Mouse (Mus musculus): ENCODE measurements at regions not wholly inside any gene's neighbourhood (a gene's known extent, or its start where the extent isn't known, plus 50 kb on each side); places are given as distances from the start of the nearest gene placed in this dataset.

DNA sequence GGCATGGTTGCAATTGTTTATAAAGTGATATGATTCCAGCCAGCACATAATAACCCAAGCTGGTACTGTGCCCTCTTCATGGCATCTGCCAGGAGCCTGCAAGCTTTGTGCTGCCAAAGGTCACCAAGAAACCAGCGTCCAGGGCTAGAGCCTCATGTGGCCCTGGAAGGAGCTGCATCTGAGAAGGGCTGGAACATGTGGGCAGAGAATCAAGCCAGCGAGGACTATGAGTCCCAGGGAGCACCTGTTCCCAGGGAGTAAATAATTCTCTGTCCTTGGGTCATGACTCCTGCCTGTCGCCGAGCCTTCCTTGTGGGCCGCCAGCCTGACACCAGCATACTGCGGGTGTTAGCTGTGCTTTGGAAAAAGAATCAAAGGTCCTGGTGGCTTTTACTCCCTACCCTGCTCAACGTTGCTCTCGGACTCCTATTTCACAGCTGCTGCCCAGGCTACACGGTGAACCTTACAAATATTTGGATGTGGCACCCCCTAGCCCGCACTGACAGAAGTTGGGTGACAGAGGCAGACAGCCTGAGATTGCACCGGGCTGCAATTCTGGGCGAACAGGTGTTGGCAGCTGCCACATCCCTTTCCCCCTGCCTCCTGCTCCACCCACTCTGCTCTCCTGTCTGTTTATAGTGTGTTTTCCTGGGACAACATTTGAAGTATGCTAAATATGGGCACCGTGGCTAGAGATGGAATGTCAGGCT, 99.5 kb upstream of the Serbp1 start:
- Histone ChIP-seq H3K79me2 (ENCODE audit: control insufficient read depth, insufficient read depth) (no peaks in the 10 kb centered on the region), H3K4me2 (ENCODE audit: low read depth) (peak overlapping the region; percentile 56), H3K27me3 (ENCODE audit: control insufficient read depth, insufficient read depth, insufficient read length) (no peaks in the 10 kb centered on the region), H3ac (ENCODE audit: control insufficient read depth, insufficient read length) (no peak overlapping the region), H3K4me3 (no peak overlapping the region), H3K36me3 (ENCODE audit: control insufficient read depth, insufficient read depth) (no peaks in the 10 kb centered on the region)
- TF ChIP-seq REST (IDR thresholded peaks at IDR 0.05; ENCODE audit: insufficient read depth, insufficient read length), result no peak
- TF ChIP-seq E2F4 (IDR thresholded peaks at IDR 0.05; ENCODE audit: insufficient read depth), result no peak
- TF ChIP-seq CEBPB (IDR thresholded peaks at IDR 0.05; ENCODE audit: insufficient read depth, poor library complexity, severe bottlenecking), result 0 out of 2 replicates have a peak, but pooled peaks have one; percentile 5
- TF ChIP-seq POLR2AphosphoS2 (IDR thresholded peaks at IDR 0.05; ENCODE audit: insufficient read length, low read depth), result no peak
- TF ChIP-seq MYOD1 (IDR thresholded peaks at IDR 0.05; ENCODE audit: control insufficient read depth in 1 of 3, insufficient read length in 2 of 3, low read depth in 2 of 3), result peak; percentile 95 to 99 (median 97)
- peak; percentile 95 for TF ChIP-seq TCF12 (IDR thresholded peaks at IDR 0.05; ENCODE audit: insufficient read depth, poor library complexity, severe bottlenecking)
- no peak for TF ChIP-seq USF1 (IDR thresholded peaks at IDR 0.05; ENCODE audit: low read depth)
- peak; percentile 99 for TF ChIP-seq TCF3 (IDR thresholded peaks at IDR 0.05; ENCODE audit: insufficient read length, low read depth)
- TF ChIP-seq MAX (IDR thresholded peaks at IDR 0.05; ENCODE audit: low read depth), result no peak
- TF ChIP-seq MYOG (IDR thresholded peaks at IDR 0.05; ENCODE audit: control insufficient read depth in 1 of 3, insufficient read depth in 1 of 3, insufficient read length in 2 of 3, low read depth in 2 of 3), result peak; percentile 94 to 96 (median 96)
- TF ChIP-seq POLR2A (IDR thresholded peaks at IDR 0.05; ENCODE audit: insufficient read length, low read depth), result no peak
- peak; percentile 91 for TF ChIP-seq SRF (IDR thresholded peaks at IDR 0.05; ENCODE audit: control insufficient read depth, insufficient read length, low read depth)

DNA sequence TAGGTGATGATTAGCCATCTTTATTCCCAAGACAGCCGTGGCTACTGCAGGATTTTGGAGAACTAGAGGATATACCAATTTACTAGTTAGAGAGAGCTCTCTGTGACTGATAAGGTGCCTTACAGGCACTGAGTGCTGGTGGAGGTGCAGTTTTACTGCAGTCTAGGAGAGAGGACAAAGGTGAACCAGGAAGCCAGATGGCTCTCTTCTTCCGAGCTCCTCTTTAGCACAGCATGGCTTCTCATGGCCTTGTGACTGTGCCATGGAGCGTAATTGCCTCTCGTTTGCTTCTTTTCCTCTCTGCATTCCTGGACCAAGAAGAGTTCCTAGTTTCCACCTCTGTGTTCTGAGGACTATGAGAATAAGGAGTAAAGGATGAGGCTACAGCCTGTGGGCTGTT, 100.2 kb upstream of the Gadd45a start:
- Histone ChIP-seq H3K4me3 (no peak overlapping the region), H3K27me3 (ENCODE audit: control insufficient read depth, insufficient read depth, insufficient read length) (no peaks in the 10 kb centered on the region)
- TF ChIP-seq MAX (IDR thresholded peaks at IDR 0.05; ENCODE audit: low read depth), result no peak
- TF ChIP-seq MYOG (IDR thresholded peaks at IDR 0.05; ENCODE audit: control insufficient read depth in 1 of 3, insufficient read depth in 1 of 3, insufficient read length in 2 of 3, low read depth in 2 of 3), result no peak
- no peak for TF ChIP-seq POLR2A (IDR thresholded peaks at IDR 0.05; ENCODE audit: insufficient read length, low read depth)
- TF ChIP-seq REST (IDR thresholded peaks at IDR 0.05; ENCODE audit: insufficient read depth, insufficient read length), result no peak
- TF ChIP-seq USF1 (IDR thresholded peaks at IDR 0.05; ENCODE audit: low read depth), result no peak
- no peak for TF ChIP-seq POLR2AphosphoS2 (IDR thresholded peaks at IDR 0.05; ENCODE audit: insufficient read length, low read depth)
- TF ChIP-seq TCF12 (IDR thresholded peaks at IDR 0.05; ENCODE audit: insufficient read depth, poor library complexity, severe bottlenecking), result no peak
- no peak for TF ChIP-seq MYOD1 (IDR thresholded peaks at IDR 0.05; ENCODE audit: control insufficient read depth in 1 of 3, insufficient read length in 2 of 3, low read depth in 2 of 3)
- no peak for TF ChIP-seq CEBPB (IDR thresholded peaks at IDR 0.05; ENCODE audit: insufficient read depth, poor library complexity, severe bottlenecking)
- no peak for TF ChIP-seq E2F4 (IDR thresholded peaks at IDR 0.05; ENCODE audit: insufficient read depth)
- TF ChIP-seq TCF3 (IDR thresholded peaks at IDR 0.05; ENCODE audit: insufficient read length, low read depth), result no peak
- no peak for TF ChIP-seq SRF (IDR thresholded peaks at IDR 0.05; ENCODE audit: control insufficient read depth, insufficient read length, low read depth)

DNA sequence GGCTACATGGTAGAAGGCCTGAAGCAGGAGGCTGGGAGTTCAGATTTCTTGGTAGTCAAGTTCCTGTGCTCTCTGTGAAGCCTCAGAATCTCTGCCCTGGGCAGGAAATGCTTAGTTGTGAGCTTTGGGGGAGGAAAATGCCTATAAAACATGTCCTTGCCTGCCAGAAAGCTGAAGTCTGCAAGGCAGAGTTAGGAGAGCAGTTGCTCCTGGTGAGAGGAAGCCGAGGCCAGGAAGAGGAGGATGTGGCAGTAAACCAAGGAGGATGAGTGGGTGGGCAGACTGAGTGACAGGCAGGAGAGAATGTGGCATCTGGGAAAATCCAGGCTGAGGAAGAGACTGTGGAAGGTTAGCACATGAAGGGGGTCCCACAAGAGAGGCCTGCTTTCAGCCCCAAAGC, 97.7 kb upstream of the Gadd45a start:
- H3K4me3 ChIP-seq, result no peak overlapping the region
- H3K4me2 ChIP-seq (ENCODE audit: low read depth), result no peak overlapping the region
- H3ac ChIP-seq (ENCODE audit: control insufficient read depth, insufficient read length), result no peak overlapping the region
- TF ChIP-seq MYOD1 (IDR thresholded peaks at IDR 0.05; ENCODE audit: control insufficient read depth in 1 of 3, insufficient read length in 2 of 3, low read depth in 2 of 3) (peak in 1 of 3 experiments; percentile 44), TCF3 (IDR thresholded peaks at IDR 0.05; ENCODE audit: insufficient read length, low read depth) (no peak), POLR2AphosphoS2 (IDR thresholded peaks at IDR 0.05; ENCODE audit: insufficient read length, low read depth) (no peak)
- no peaks in the 10 kb centered on the region for H3K79me2 ChIP-seq (ENCODE audit: control insufficient read depth, insufficient read depth)
- no peaks in the 10 kb centered on the region for H3K36me3 ChIP-seq (ENCODE audit: control insufficient read depth, insufficient read depth)
- no peaks in the 10 kb centered on the region for H3K27me3 ChIP-seq (ENCODE audit: control insufficient read depth, insufficient read depth, insufficient read length)

More for the DNA sequence above, 100.2 kb upstream of the Gadd45a start:
- Histone ChIP-seq H3K79me2 (ENCODE audit: control insufficient read depth, insufficient read depth) (no peaks in the 10 kb centered on the region), H3ac (ENCODE audit: control insufficient read depth, insufficient read length) (no peak overlapping the region), H3K36me3 (ENCODE audit: control insufficient read depth, insufficient read depth) (no peaks in the 10 kb centered on the region), H3K4me2 (ENCODE audit: low read depth) (peak overlapping the region; percentile 56)

DNA sequence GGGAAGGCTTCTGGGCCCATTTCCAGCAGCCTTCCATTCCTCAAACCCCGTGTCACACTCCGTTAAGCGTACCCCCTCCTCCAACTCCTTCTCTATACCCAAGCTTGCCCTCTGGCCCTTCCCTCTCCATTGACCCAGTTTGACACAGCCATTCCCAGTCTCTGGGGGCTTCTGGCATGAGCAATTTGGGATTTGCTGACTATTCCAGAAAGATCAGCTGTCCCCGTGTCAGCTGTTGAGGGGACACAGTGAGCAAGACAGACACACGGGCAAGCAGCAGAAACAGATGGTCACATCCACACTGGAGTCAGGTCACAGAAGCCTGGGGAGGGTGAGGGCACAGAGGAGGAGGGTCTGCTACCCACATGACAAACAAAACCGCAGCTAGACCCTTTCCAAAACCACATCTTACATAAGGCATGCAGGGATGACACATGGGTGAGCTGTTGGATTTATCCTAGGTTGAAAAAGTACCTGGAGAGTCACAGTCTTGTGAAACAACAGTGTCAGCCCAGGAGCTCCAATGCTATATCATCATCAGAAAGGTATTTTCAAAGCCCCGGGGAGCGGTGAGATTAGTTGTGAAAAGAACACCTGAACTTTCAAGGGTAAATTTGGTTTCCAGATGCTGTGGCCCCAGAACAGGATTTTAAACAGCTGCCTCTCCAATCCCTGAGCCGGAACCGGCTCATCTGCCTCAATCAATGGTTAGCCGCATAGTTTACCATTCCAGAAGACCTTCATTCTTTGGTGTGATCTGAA, 93.5 kb upstream of the Gadd45a start:
- no peak for TF ChIP-seq POLR2A (IDR thresholded peaks at IDR 0.05; ENCODE audit: insufficient read length, low read depth)
- no peak for TF ChIP-seq CEBPB (IDR thresholded peaks at IDR 0.05; ENCODE audit: insufficient read depth, poor library complexity, severe bottlenecking)
- TF ChIP-seq MYOD1 (IDR thresholded peaks at IDR 0.05; ENCODE audit: control insufficient read depth in 1 of 3, insufficient read length in 2 of 3, low read depth in 2 of 3), result peak; percentile 64 to 97 (median 90)
- TF ChIP-seq POLR2AphosphoS2 (IDR thresholded peaks at IDR 0.05; ENCODE audit: insufficient read length, low read depth), result no peak
- TF ChIP-seq USF1 (IDR thresholded peaks at IDR 0.05; ENCODE audit: low read depth), result peak; percentile 0
- no peak for TF ChIP-seq REST (IDR thresholded peaks at IDR 0.05; ENCODE audit: insufficient read depth, insufficient read length)
- peak; percentile 93 to 99 (median 98) for TF ChIP-seq MYOG (IDR thresholded peaks at IDR 0.05; ENCODE audit: control insufficient read depth in 1 of 3, insufficient read depth in 1 of 3, insufficient read length in 2 of 3, low read depth in 2 of 3)
- TF ChIP-seq TCF3 (IDR thresholded peaks at IDR 0.05; ENCODE audit: insufficient read length, low read depth), result peak; percentile 95
- no peak for TF ChIP-seq SRF (IDR thresholded peaks at IDR 0.05; ENCODE audit: control insufficient read depth, insufficient read length, low read depth)
- TF ChIP-seq E2F4 (IDR thresholded peaks at IDR 0.05; ENCODE audit: insufficient read depth), result no peak
- TF ChIP-seq TCF12 (IDR thresholded peaks at IDR 0.05; ENCODE audit: insufficient read depth, poor library complexity, severe bottlenecking), result peak; percentile 97
- TF ChIP-seq MAX (IDR thresholded peaks at IDR 0.05; ENCODE audit: low read depth), result no peak
- H3K36me3 ChIP-seq (ENCODE audit: control insufficient read depth, insufficient read depth), result no peaks in the 10 kb centered on the region
- no peaks in the 10 kb centered on the region for H3K79me2 ChIP-seq (ENCODE audit: control insufficient read depth, insufficient read depth)
- no peak overlapping the region for H3K4me2 ChIP-seq (ENCODE audit: low read depth)
- no peak overlapping the region for H3K4me3 ChIP-seq
- H3K27me3 ChIP-seq (ENCODE audit: control insufficient read depth, insufficient read depth, insufficient read length), result no peaks in the 10 kb centered on the region
- H3ac ChIP-seq (ENCODE audit: control insufficient read depth, insufficient read length), result no peak overlapping the region
